Mouse (Mus musculus) fibroblast of lung, adult 2 months (primary cell): ENCODE data around the gene Gpr4.

Experiments used
- DNase-seq: peaks from one replicate; pipeline ENCODE4 v3.0.0-alpha.2; 2011; ENCODE audit warnings: low read depth

The Gpr4 gene

GRCm38 (mm10) chr7:19228793-19229148 lies 16.4 kb downstream of the Gpr4 start:
- no peak for DNase-seq

DNA sequence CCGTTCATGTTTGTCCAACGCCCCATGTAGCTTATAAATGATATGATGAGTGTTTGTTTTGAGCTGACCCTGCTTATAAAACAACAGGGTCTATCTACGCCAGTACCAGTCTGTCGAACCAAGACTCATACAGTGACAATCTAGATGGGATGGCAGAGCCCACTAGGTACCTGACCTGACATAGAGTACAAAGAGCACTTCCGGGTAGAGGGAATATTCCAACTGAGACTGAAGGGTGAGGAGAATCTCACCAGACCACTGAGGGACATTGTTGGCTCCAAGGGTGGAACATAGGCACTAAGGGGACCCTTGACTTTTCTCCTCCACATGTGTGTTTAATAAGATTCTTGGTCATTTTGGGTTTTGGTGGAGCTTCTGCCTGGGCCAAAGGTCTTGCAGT lies 17.1 kb downstream of the Gpr4 start:
- no peak for DNase-seq

- DNase-seq = no peak
Observed at GRCm38 (mm10) chr7:19230041-19230580, 17.8 kb downstream of the Gpr4 start.

- no peak for DNase-seq
Observed at GRCm38 (mm10) chr7:19230899-19231298, 18.6 kb downstream of the Gpr4 start.

GRCm38 (mm10) chr7:19231849-19232248 lies 19.5 kb downstream of the Gpr4 start:
- no peak for DNase-seq

DNA sequence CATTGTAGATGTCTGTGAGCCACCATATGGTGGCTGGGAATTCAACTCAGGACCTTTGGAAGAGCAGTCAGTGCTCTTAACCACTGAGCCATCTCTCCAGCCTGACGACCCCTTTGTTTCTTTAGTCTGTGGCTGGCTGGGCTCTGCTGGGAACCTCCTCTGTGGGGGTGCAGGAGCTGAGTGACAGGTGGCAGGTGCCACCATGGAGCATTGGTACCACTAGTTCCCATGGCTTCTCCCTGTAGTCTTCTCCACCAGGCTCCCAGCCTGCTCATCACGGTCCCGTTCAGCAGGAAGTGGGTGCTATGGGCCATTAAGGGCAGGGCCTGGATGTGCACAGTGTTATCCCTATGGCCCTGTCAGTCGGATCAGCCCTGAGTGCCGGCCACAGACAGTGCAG lies 22.3 kb downstream of the Gpr4 start:
- DNase-seq = no peak

DNA sequence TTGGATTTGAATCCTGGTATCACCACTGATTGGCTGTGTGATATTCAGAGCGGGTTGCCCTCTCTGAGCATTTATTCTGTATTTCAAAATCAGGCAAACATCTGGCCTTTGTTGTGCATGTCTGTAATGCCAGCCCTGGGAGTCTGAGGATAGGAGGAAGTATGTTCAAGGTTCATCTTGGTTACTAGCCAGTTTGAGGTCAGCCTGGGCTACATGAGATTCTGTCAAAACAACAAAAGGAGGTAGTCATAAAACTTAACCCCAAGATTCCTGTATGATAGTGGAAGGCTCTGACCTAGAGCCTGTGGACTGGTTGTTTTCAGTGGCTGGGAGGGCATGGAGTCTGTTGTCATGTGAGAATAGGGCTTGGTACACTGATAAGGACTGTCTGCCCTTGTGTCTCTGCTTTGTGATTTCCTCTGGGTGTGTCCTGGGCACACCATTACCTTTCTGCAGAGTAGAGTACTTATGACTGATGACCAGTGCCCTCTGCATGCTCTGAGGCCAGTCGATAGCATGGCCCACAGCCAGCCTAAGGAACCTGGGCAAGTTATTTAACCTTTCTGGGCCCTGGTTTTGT lies 22.8 kb downstream of the Gpr4 start:
- no peak for DNase-seq

DNA sequence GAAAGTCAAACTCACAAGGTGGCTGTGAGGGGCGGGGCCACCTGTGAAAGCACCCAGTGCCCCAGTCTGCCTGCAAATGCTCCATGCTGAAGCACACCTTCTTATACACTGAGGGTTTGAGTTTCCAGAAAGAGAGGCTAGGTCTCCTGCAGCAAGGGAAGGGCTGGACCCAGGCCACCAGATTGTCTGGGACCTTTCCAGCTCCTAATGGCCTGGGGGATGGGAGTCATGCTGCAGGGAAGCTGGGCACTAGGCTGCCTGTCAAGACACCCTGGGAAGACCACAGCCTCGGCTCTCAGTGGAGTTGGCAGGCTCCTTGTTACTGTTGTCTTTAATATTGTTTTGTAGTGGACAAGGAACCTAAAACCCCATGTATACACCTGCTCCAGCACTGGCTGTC lies 24.1 kb downstream of the Gpr4 start:
- no peak for DNase-seq

GRCm38 (mm10) chr7:19238344-19238743 lies 26.0 kb downstream of the Gpr4 start:
- DNase-seq = no peak

DNA sequence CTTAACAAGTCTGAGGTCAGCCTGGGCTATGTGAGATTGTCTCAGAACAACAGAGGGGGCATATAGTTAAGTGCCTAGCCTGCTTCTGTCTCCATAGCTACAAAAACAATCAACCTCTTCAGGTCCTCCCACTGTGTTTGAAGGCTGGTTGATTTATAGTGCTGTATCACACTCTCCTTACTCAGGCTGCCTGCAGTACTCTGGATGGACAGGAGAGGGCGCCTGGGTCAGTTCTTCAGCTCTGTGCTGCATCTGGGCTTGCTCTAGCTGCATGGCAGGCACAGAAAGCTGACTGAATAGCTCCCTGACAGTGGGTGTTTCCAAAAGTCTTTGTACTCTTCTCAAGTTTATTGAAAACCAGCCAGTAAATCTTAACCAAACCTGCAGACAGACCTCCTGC lies 27.1 kb downstream of the Gpr4 start:
- DNase-seq = peak; percentile 57

- DNase-seq = no peak
Observed at GRCm38 (mm10) chr7:19239986-19240385, 27.6 kb downstream of the Gpr4 start.

DNA sequence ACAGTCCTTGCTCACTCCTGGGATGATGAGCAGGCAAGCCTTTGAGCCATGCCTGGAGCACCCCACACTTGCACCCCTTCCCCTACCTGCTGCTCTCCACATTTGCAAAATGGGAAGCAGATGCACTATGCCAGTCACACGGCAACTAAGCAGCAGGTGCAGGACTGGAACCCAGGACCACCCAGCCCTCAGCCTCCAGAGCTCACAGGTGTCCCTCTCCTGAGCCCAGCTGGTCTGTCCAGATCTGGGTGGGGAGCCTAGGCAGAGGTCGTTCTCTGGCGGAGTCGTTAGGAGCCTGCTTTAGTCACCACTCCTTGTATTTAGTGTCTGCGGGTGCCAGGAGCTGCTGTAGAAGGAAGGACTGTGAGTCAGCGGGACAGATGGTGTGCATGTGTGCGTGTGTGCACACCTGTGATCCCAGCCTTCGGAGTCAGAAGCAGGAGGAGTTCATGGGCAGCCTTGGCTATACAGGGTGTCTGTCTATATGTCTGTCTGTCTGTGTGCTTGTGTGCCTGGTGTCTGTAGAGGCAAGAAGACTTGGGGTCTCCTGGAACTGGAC lies 28.6 kb downstream of the Gpr4 start:
- no peak for DNase-seq

DNA sequence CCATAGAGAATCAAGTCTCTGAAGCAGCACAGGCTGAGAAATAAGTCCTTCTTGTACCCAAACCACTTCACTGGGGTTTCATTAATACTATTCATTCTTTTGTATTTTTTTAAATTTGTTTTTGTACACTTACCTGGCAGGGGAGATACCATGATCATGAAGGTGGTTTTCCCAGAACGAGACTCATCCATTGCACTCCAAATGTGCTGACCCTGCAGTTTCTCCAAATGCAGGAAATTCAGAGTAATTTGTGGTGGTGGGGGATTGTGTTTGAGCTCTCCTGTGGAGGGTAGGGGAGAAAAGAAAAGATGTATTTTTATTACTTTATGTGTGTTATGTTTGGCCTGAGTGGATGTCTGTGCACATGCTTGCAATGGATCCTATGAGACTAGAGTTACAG lies 29.7 kb downstream of the Gpr4 start:
- DNase-seq = no peak

DNA sequence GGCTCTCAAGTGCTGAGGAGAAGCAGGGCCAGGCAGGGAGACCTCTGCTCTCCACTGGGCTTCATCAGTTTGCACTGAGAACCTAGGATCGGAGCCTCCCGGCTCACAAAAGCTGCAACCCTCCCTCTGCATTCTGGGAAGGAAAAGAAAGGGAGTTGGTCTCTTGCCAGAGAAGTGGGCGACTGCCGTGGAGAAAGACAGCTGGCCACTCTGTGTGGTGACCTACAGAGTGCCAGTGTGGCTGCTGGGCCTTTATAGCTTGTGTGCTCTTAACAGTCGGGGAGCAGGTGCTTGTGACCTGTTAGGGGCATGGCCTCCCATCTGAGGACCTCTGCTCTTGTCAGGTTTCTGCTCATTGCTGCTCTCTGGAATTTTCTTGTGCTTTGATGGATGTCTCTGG lies 31.5 kb downstream of the Gpr4 start:
- no peak for DNase-seq

DNA sequence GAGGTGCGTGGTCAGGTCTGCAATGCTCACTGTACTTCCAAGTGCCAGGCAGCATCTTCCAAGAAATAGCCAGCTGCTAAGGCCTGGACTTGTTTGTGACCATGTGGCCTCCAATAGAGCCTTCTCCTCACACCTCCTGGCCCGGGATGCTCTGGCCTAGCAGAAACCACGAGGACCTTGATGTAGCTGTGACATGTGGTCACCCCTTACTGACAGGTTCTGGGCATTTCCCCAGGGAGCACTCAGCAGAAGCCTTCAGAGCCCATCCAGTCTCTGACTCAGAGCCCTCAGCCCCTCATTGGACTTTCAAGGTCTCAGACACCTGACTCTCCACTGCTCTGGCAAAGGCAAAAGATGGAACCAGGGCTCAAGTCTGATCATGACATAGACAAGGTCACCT lies 32.7 kb downstream of the Gpr4 start:
- no peak for DNase-seq

- DNase-seq = no peak
Observed at GRCm38 (mm10) chr7:19246855-19247254, 34.5 kb downstream of the Gpr4 start.

DNA sequence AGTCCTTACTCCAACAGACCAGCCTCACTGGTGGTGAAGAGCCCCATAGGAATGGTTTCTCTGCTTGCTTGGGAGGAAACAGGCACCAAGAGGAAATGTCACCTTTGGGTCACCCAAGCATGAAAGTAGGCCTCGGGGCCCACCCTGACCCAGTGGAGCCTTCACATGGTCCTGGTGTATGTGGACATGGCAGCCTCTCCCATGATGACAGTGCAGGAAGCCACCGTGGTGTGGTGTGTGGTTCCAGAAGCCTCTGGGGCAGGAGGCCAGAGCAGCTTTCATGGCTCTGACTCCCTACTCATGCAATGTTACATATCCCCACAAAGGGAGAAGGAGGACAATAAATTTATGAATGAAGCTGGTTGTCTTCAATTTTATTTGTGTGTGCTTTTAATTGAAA lies 35.2 kb downstream of the Gpr4 start:
- DNase-seq = no peak

GRCm38 (mm10) chr7:19252078-19252477 lies 39.7 kb downstream of the Gpr4 start:
- DNase-seq = no peak

DNA sequence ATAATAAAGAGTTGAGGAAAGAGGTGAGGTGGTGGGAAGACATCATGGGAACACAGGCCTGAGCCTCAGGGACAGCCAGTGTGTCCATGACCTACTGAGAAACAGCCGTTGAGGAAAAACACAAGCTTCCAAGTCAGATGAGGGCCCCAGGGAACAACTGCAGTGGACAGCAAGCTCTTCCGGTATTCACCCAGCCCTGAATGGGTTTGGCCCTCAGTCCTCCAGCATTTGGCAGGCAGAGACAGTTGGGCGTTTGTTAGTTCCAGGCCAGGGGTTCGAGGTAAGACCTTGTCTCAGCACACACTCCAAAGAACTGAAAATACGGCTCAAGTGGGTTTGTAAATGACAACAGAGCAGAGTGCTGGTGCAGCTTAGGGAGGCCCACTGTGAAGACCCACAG lies 41.1 kb downstream of the Gpr4 start:
- DNase-seq = no peak

DNA sequence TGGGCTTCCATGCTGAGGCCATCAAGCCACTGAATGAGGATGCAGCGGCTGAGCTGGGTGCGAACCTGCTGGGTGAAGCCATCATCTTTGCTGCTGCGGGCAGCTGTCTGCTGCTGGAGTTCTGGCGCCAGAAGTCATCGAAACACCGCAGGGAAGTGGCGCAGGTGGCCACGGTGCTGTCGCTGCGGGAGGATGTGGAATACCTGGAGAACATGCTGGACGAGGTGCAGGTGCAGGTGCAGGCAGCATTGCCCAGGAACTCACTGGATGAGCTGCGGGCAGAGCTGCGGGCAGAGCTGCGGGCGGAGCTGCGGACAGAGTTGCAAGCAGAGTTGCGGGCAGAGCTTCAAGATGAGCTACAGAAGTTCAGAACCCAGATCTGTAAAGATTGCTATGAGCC lies 43.1 kb downstream of the Gpr4 start:
- DNase-seq = no peak

GRCm38 (mm10) chr7:19256567-19256966 lies 44.2 kb downstream of the Gpr4 start:
- DNase-seq = no peak

- DNase-seq = no peak
Observed at GRCm38 (mm10) chr7:19257390-19258022, 45.2 kb downstream of the Gpr4 start.

- no peak for DNase-seq
Observed at GRCm38 (mm10) chr7:19258336-19258735, 46.0 kb downstream of the Gpr4 start.

- no peak for DNase-seq
Observed at GRCm38 (mm10) chr7:19265147-19265546, 52.8 kb downstream of the Gpr4 start.
